Mouse (Mus musculus) monocyte, adult 5-6 weeks (primary cell): ENCODE measurements around the gene Katna1. TPM values are rescaled to one million over a fixed set of nuclear protein-coding genes. Genes with fewer than 3 reads are reported as not detected.
"Not testable (repeated sequence)": the region's sequence is repeated elsewhere in the genome, so short reads cannot be mapped to it uniquely, and the experiment has no call there.

Experiments used
- ATAC-seq: fragments of 153-309, 156-312 bp; replicated peaks from 2 replicates; pipeline ENCODE4 v1.8.0; 2017; ENCODE audit warnings: mild to moderate bottlenecking; ENCODE audit not compliant: low TSS enrichment, insufficient number of reproducible peaks, severe bottlenecking, poor library complexity, low FRiP score
- total RNA-seq: library from RNA; stranded (forward); fragments of 200-1000, 200-491, 200-594 nt; gene quantifications from 3 replicates; pipeline ENCODE4 v1.2.3, GENCODE M21; 2017

Gene Katna1
- 81.5 to 120 TPM (median 106 TPM) in 3 replicates for total RNA-seq

GRCm38 (mm10) chr10:7725751-7726500 lies at the start of gene Katna1:
Katna1 (plus strand) TSS chr10:7726000.
- peak; percentile 97 for ATAC-seq

GRCm38 (mm10) chr10:7680731-7681301 lies 45.0 kb upstream of the Katna1 start, which contains the start of the genes Pcmt1 and Lats1:
Pcmt1 (minus strand) TSS chr10:7681136.
Lats1 (plus strand) TSS chr10:7681214.
- peak; percentile 59 for ATAC-seq

- peak; percentile 38; the same call in 1 of the 2 replicates for ATAC-seq
These were observed 44.3 kb upstream of the Katna1 start for GRCm38 (mm10) chr10:7681343-7682025.

GRCm38 (mm10) chr10:7682249-7682648 lies 43.6 kb upstream of the Katna1 start:
- ATAC-seq: no peak

DNA sequence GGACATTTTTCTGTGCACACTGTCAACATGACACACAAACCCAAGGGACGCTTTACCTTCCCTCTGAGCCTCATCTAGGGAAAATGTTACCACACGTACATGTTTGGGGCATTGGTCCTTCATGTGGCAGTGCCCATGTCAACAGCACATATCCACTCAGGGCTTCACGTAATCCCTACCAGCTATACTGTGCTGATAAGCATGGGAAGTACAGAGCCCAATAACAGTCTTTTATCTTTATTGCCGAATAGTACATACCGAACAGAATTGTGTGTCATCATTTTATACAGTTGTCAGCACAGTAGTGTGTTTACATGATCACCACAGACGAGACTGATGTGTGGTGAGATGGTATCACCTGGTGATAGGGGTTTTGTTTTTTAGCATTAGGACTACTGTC lies 38.9 kb upstream of the Katna1 start:
- ATAC-seq: no peak

- 0 out of 2 replicates have a peak, but pooled peaks have one; percentile 61 for ATAC-seq
These were observed 30.5 kb upstream of the Katna1 start for GRCm38 (mm10) chr10:7695286-7695685.

DNA sequence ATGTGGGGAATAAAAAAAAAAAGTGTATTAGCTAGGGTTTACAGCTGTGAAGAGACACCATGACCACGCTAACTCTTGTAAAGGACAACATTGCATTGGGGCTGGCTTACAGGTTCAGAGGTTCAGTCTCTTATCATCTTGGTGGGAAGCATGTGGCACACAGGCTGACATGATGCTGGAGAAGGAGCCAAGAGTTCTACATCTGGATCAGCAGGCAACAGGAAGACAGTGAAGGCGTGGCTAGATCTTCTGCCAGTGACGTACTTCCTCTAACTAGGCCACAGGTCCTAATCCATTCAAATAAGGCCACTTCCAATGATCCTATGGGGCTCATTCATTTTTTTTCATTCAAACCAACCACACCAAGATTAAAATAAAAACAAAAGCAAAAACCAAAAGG lies 25.7 kb upstream of the Katna1 start:
- ATAC-seq: no peak

DNA sequence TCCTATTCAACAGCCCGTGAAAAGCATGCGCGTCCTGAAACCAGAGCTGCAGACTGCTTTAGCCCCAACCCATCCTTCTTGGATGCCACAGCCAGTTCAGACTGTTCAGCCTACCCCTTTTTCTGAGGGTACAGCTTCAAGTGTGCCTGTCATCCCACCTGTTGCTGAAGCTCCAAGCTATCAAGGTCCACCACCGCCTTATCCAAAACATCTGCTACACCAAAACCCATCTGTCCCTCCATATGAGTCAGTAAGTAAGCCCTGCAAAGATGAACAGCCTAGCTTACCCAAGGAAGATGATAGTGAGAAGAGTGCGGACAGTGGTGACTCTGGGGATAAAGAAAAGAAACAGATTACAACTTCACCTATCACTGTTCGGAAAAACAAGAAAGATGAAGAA lies 23.2 kb upstream of the Katna1 start:
- no peak for ATAC-seq

GRCm38 (mm10) chr10:7710121-7710520 lies 15.7 kb upstream of the Katna1 start:
- ATAC-seq: no peak

DNA sequence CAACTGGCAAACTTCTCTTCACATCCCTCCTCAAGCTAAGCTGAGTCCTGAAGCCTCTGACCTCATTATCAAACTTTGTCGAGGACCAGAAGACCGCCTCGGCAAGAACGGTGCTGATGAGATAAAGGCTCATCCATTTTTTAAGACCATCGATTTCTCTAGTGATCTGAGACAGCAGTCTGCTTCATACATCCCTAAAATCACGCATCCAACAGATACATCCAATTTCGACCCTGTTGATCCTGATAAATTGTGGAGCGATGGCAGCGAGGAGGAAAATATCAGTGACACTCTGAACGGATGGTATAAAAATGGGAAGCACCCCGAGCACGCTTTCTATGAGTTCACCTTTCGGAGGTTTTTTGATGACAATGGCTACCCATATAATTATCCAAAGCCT lies 13.3 kb upstream of the Katna1 start:
- no peak for ATAC-seq

DNA sequence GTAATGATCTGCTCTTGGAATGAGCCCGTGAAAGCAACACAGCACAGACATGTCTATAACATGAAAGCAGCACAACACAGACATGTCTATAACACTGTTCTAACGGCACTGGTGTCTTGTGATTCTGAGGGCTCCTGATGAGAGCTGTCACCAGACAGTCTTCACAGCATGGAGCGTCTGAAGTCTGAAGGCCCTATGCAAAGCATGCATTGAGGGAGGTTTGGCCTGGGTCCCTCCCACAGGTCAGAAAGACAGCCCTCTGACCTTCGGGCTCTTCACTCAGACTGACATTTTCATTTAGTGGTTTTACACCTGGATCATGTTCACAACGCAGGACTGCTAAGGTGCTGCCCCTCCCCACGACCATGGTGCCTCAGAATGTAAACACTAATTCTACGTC lies 10.7 kb upstream of the Katna1 start:
- ATAC-seq: no peak

DNA sequence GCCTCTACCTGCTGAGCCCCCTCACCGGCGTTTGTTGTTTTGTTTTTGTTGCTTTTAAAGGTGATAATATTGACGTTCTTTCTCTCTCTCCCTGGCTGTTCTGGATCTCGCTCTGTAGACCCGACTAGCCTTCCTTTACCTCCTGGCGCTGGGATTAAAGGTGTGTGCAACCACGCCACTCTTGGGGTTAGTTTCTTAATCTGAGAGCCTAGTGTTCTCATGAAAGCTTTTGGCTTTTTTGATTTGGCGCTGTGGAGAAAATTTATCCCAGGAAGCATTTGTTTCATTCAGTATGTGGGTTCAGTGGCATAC lies 657 bp downstream of the Katna1 start:
- ATAC-seq: no peak

- ATAC-seq: no peak
These were observed 1.2 kb downstream of the Katna1 start for GRCm38 (mm10) chr10:7727011-7727410.

GRCm38 (mm10) chr10:7731582-7731981 lies 5.8 kb downstream of the Katna1 start:
- no peak for ATAC-seq

GRCm38 (mm10) chr10:7737122-7737521 lies 11.3 kb downstream of the Katna1 start:
- no peak for ATAC-seq

- no peak for ATAC-seq
These were observed 12.1 kb downstream of the Katna1 start for GRCm38 (mm10) chr10:7737914-7738313.

GRCm38 (mm10) chr10:7745528-7745927 lies 19.7 kb downstream of the Katna1 start:
- ATAC-seq: not testable (repeated sequence)

DNA sequence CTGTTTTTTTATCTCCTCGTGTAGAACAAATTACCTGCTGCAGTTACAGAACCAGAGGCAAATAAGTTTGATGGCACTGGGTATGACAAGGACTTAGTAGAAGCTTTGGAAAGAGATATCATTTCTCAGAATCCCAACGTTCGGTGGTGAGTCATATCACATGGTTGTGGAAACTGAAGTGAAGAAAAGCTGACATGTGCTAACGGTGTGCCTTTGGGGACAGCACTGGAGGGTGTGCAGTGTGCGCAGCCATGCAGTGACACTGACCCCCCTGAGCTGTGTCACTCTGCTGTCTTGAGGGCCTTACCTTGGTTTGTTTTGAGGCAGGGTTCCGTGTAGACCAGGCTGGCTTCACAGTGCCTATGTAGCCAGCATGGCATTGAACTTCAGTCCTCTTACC lies 23.0 kb downstream of the Katna1 start:
- no peak for ATAC-seq

- ATAC-seq: no peak
These were observed 31.7 kb downstream of the Katna1 start for GRCm38 (mm10) chr10:7757544-7757943.

DNA sequence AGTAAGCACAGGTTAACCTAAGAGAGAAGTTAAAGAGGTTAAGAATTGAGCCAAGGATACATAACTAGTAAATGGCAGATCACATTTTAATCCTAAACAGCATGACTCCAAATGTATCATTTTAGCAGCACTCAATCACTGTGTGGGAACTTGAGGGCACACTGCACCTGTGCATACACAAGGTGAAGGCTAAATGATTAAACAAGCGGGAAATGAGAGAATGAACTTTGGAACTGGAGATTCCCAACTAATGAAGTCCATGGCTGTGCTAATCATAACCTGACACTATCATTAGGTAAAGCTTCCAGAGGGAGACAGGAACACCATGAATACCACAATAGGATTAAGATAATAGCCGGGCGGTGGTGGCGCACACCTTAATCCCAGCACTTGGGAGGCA lies 46.5 kb downstream of the Katna1 start:
- ATAC-seq: no peak
